Mouse (Mus musculus) hindbrain, embryonic 11.5 days (tissue): ENCODE results near the gene Lsm2. TPM values are rescaled to one million over a fixed set of nuclear protein-coding genes. Genes with fewer than 3 reads are reported as not detected.
"Not testable (repeated sequence)": the region's sequence is repeated elsewhere in the genome, so short reads cannot be mapped to it uniquely, and the experiment has no call there.

Experiments used
- ATAC-seq: fragments of 200-750 bp; cut with Nextera tagmentation; 2 replicates; pipeline ENCODE4 v1.8.0; 2017; ENCODE audit warnings: mild to moderate bottlenecking, moderate TSS enrichment, moderate library complexity; ENCODE audit not compliant: low FRiP score
- DNase-seq: peaks from one replicate; pipeline ENCODE4 v3.0.0-alpha.2; 2015; ENCODE audit warnings: low spot score
- H3K27ac ChIP-seq: fragments of 300-500 bp; sonication (generic); 2 replicates; pipeline ENCODE4 v1.5.1; 2014; ENCODE audit warnings: mild to moderate bottlenecking, low read depth, low read length
- H3K27me3 ChIP-seq: fragments of 300-500 bp; sonication (generic); 2 replicates; pipeline ENCODE4 v1.6.1; 2014; ENCODE audit warnings: mild to moderate bottlenecking, low read length, moderate library complexity, mixed read lengths; ENCODE audit not compliant: control insufficient read depth, insufficient read depth
- H3K36me3 ChIP-seq: fragments of 300-500 bp; sonication (generic); 2 replicates; pipeline ENCODE4 v1.6.1; 2014; ENCODE audit warnings: mild to moderate bottlenecking, low read length, moderate library complexity, mixed read lengths; ENCODE audit not compliant: control insufficient read depth, insufficient read depth
- H3K4me1 ChIP-seq: fragments of 300-500 bp; sonication (generic); replicated peaks from 2 replicates; pipeline ENCODE4 v1.6.1; 2014; ENCODE audit warnings: low read length, mixed read lengths; ENCODE audit not compliant: control insufficient read depth, insufficient read depth
- H3K4me2 ChIP-seq: fragments of 300-500 bp; sonication (generic); replicated peaks from 2 replicates; pipeline ENCODE4 v1.6.1; 2014; ENCODE audit warnings: mild to moderate bottlenecking, low read depth, low read length
- H3K4me3 ChIP-seq: fragments of 300-500 bp; sonication (generic); 2 replicates; pipeline ENCODE4 v1.5.1; 2014; ENCODE audit warnings: low read depth, low read length
- H3K9ac ChIP-seq: fragments of 300-500 bp; sonication (generic); 2 replicates; pipeline ENCODE4 v1.6.1; 2014; ENCODE audit warnings: low read depth, low read length
- H3K9me3 ChIP-seq: fragments of 300-500 bp; sonication (generic); 2 replicates; pipeline ENCODE4 v1.6.1; 2016; ENCODE audit warnings: low read length; ENCODE audit not compliant: control insufficient read depth
- WGBS: fragments of 180-500 bp; shearing (Covaris S2); extraction: QIAGEN DNeasy Blood & Tissue Kit; methylation state at CpG from one replicate; pipeline ENCODE4 v1.1.7; 2014; 5-methylcytosine and 5-hydroxymethylcytosine counted together
- polyA plus RNA-seq: library from polyadenylated mRNA; unstranded; fragments of >200 nt; fragmentation: Nextera tagmentation; extraction: Ambion mirVana; gene quantifications from 2 replicates; pipeline ENCODE4 v1.2.1, GENCODE M21; 2014

The Lsm2 gene
- polyA plus RNA-seq, 1 experiment from 2014 or later: 207 TPM

GRCm38 (mm10) chr17:34984218-34984617 is 2.6 kb downstream of the Lsm2 start:
- WGBS: 83% methylated on average over 2 of the region's 2 CpGs
- DNase-seq (peak; percentile 20), ATAC-seq (no peak)
- H3K4me3 ChIP-seq: no peak overlapping the region
- no peak overlapping the region for H3K4me2 ChIP-seq
- H3K27me3 ChIP-seq: no peaks in the 10 kb centered on the region
- no peaks in the 10 kb centered on the region for H3K9me3 ChIP-seq
- no peak overlapping the region for H3K27ac ChIP-seq
- peaks cover 4% of the 10 kb centered on the region for H3K36me3 ChIP-seq
- peaks cover 4% of the 10 kb centered on the region for H3K4me1 ChIP-seq
- H3K9ac ChIP-seq: no peak overlapping the region

GRCm38 (mm10) chr17:34994751-34995150 is 13.1 kb downstream of the Lsm2 start:
- ATAC-seq: no peak
- H3K4me2 ChIP-seq: no peak overlapping the region
- H3K4me1 ChIP-seq: no peaks in the 10 kb centered on the region
- H3K9ac ChIP-seq: no peak overlapping the region
- 0 out of 2 replicates have a peak, but pooled peaks cover 2% of the 10 kb centered on the region for H3K36me3 ChIP-seq
- H3K27me3 ChIP-seq: no peaks in the 10 kb centered on the region
- H3K9me3 ChIP-seq: no peaks in the 10 kb centered on the region
- no peak overlapping the region for H3K27ac ChIP-seq
- H3K4me3 ChIP-seq: no peak overlapping the region
- DNase-seq: no peak

- H3K4me1 ChIP-seq, H3K27ac ChIP-seq, H3K9me3 ChIP-seq, H3K4me2 ChIP-seq, ATAC-seq, H3K9ac ChIP-seq, H3K27me3 ChIP-seq, H3K4me3 ChIP-seq, DNase-seq, H3K36me3 ChIP-seq: not testable (repeated sequence)
- 97% methylated on average over 4 of the region's 4 CpGs for WGBS
These were observed 13.5 kb downstream of the Lsm2 start for GRCm38 (mm10) chr17:34995192-34995591.

- DNase-seq, ATAC-seq, H3K4me3 ChIP-seq, H3K27me3 ChIP-seq, H3K36me3 ChIP-seq, H3K4me2 ChIP-seq, H3K9me3 ChIP-seq, H3K9ac ChIP-seq, H3K4me1 ChIP-seq, H3K27ac ChIP-seq: not testable (repeated sequence)
- 95% methylated on average over 4 of the region's 4 CpGs for WGBS
These were observed 14.3 kb downstream of the Lsm2 start for GRCm38 (mm10) chr17:34995927-34996326.

GRCm38 (mm10) chr17:34996411-34997141 is 14.9 kb downstream of the Lsm2 start:
- H3K4me3 ChIP-seq: no peak overlapping the region

GRCm38 (mm10) chr17:34997142-34997483 is 15.5 kb downstream of the Lsm2 start:
- Histone ChIP-seq H3K27ac (no peak overlapping the region), H3K4me3 (no peak overlapping the region), H3K27me3 (no peaks in the 10 kb centered on the region), H3K4me2 (no peak overlapping the region), H3K36me3 (no peaks in the 10 kb centered on the region), H3K9ac (no peak overlapping the region), H3K9me3 (no peaks in the 10 kb centered on the region), H3K4me1 (peaks cover under 1% of the 10 kb centered on the region)
- DNase-seq (no peak), ATAC-seq (no peak)
- WGBS: 88% methylated on average over 5 of the region's 5 CpGs

More at GRCm38 (mm10) chr17:34996411-34997141, 14.9 kb downstream of the Lsm2 start:
- no peaks in the 10 kb centered on the region for H3K9me3 ChIP-seq
- 84% methylated on average over 12 of the region's 14 CpGs for WGBS
- no peak overlapping the region for H3K4me2 ChIP-seq
- no peak overlapping the region for H3K9ac ChIP-seq
- H3K27ac ChIP-seq: no peak overlapping the region
- DNase-seq (no peak), ATAC-seq (no peak)
- no peaks in the 10 kb centered on the region for H3K4me1 ChIP-seq
- no peaks in the 10 kb centered on the region for H3K27me3 ChIP-seq
- H3K36me3 ChIP-seq: no peaks in the 10 kb centered on the region

GRCm38 (mm10) chr17:34998526-34999430 is 17.1 kb downstream of the Lsm2 start:
- Histone ChIP-seq H3K27me3 (no peaks in the 10 kb centered on the region), H3K36me3 (no peaks in the 10 kb centered on the region), H3K27ac (no peak overlapping the region), H3K9me3 (no peaks in the 10 kb centered on the region), H3K4me2 (no peak overlapping the region), H3K4me3 (no peak overlapping the region), H3K9ac (no peak overlapping the region), H3K4me1 (peaks cover 7% of the 10 kb centered on the region)
- no peak for DNase-seq
- ATAC-seq: no peak
- 94% methylated on average over 15 of the region's 15 CpGs for WGBS

- 26% methylated on average over 29 of the region's 32 CpGs for WGBS
- H3K9me3 ChIP-seq, H3K36me3 ChIP-seq, H3K27me3 ChIP-seq, H3K4me1 ChIP-seq, ATAC-seq: not testable (repeated sequence)
- peak; percentile 37 for DNase-seq
- Histone ChIP-seq H3K27ac (peak overlapping the region; percentile 97; the same call in 1 of the 2 replicates), H3K4me3 (peak overlapping the region; percentile 89), H3K9ac (peak overlapping the region; percentile 95), H3K4me2 (peak overlapping the region; percentile 99)
These were observed 18.4 kb downstream of the Lsm2 start for GRCm38 (mm10) chr17:34999871-35000716.
